Mouse (Mus musculus) embryonic facial prominence, embryonic 11.5 days (tissue): ENCODE measurements at regions not wholly inside any gene's neighbourhood (a gene's known extent, or its start where the extent isn't known, plus 50 kb on each side); places are given as distances from the start of the nearest gene placed in this dataset.

Experiments
- ATAC-seq: fragments of 200-750 bp; cut with Nextera tagmentation; replicated peaks from 2 replicates; pipeline ENCODE4 v1.8.0; 2017; ENCODE audit warnings: low read depth; ENCODE audit not compliant: insufficient number of reproducible peaks, low FRiP score, low TSS enrichment
- DNase-seq: peaks from one replicate; pipeline ENCODE4 v3.0.0-alpha.2; 2015; ENCODE audit warnings: low spot score
- H3K27ac ChIP-seq: fragments of 300-500 bp; sonication (generic); replicated peaks from 2 replicates; pipeline ENCODE4 v1.5.1; 2014; ENCODE audit warnings: mild to moderate bottlenecking, low read depth, low read length, control low read depth
- H3K27me3 ChIP-seq: fragments of 300-500 bp; sonication (generic); 2 replicates; pipeline ENCODE4 v1.6.1; 2014; ENCODE audit warnings: mild to moderate bottlenecking, low read length, moderate library complexity, mixed read lengths; ENCODE audit not compliant: control insufficient read depth, insufficient read depth
- H3K36me3 ChIP-seq: fragments of 300-500 bp; sonication (generic); replicated peaks from 2 replicates; pipeline ENCODE4 v1.6.1; 2014; ENCODE audit warnings: low read depth, mild to moderate bottlenecking, low read length, moderate library complexity, mixed read lengths; ENCODE audit not compliant: control insufficient read depth, insufficient read depth
- H3K4me1 ChIP-seq: fragments of 300-500 bp; sonication (generic); 2 replicates; pipeline ENCODE4 v1.6.1; 2014; ENCODE audit warnings: low read length, mixed read lengths; ENCODE audit not compliant: control insufficient read depth, insufficient read depth
- H3K4me2 ChIP-seq: fragments of 300-500 bp; sonication (generic); 2 replicates; pipeline ENCODE4 v1.6.1; 2014; ENCODE audit warnings: low read depth, mild to moderate bottlenecking, control low read depth, low read length, moderate library complexity
- H3K4me3 ChIP-seq: fragments of 300-500 bp; sonication (generic); 2 replicates; pipeline ENCODE4 v1.5.1; 2014; ENCODE audit warnings: low read depth, low read length, control low read depth
- H3K9ac ChIP-seq: fragments of 300-500 bp; sonication (generic); replicated peaks from 2 replicates; pipeline ENCODE4 v1.6.1; 2014; ENCODE audit warnings: mild to moderate bottlenecking, control low read depth, low read length
- H3K9me3 ChIP-seq: fragments of 300-500 bp; sonication (generic); replicated peaks from 2 replicates; pipeline ENCODE4 v1.6.1; 2016; ENCODE audit warnings: mild to moderate bottlenecking, low read length, inconsistent platforms, mixed read lengths; ENCODE audit not compliant: control insufficient read depth
- WGBS: fragments of 180-500 bp; shearing (Covaris S2); extraction: QIAGEN DNeasy Blood & Tissue Kit; methylation state at CpG from one replicate; pipeline ENCODE4 v1.1.7; 2014; 5-methylcytosine and 5-hydroxymethylcytosine counted together

- no peak for DNase-seq
- H3K9ac ChIP-seq: no peak overlapping the region
- no peak for ATAC-seq
- H3K4me2 ChIP-seq: no peak overlapping the region
- no peaks in the 10 kb centered on the region for H3K4me1 ChIP-seq
- no peaks in the 10 kb centered on the region for H3K36me3 ChIP-seq
- H3K4me3 ChIP-seq: no peak overlapping the region
- H3K27me3 ChIP-seq: no peaks in the 10 kb centered on the region
- 38% methylated on average over 3 of the region's 3 CpGs for WGBS
- no peak overlapping the region for H3K27ac ChIP-seq
- H3K9me3 ChIP-seq: no peaks in the 10 kb centered on the region
These were observed 51.2 kb upstream of the Hey2 start for GRCm38 (mm10) chr10:30893771-30894170.
